Mouse (Mus musculus) midbrain, postnatal 0 days (tissue): ENCODE measurements around the gene Fbxl16. TPM values are rescaled to one million over a fixed set of nuclear protein-coding genes. Genes with fewer than 3 reads are reported as not detected.

Experiments
- ATAC-seq: fragments of 200-750 bp; cut with Nextera tagmentation; 2 replicates; pipeline ENCODE4 v1.8.0; 2017; ENCODE audit warnings: moderate number of reproducible peaks, mild to moderate bottlenecking, moderate TSS enrichment, moderate library complexity; ENCODE audit not compliant: low FRiP score
- DNase-seq: peaks from one replicate; pipeline ENCODE4 v3.0.0-alpha.2; 2015; ENCODE audit warnings: low spot score
- H3K27ac ChIP-seq: fragments of 300-500 bp; sonication (generic); 2 replicates; pipeline ENCODE4 v1.5.1; 2014; ENCODE audit warnings: low read depth, mild to moderate bottlenecking, low read length, mixed read lengths
- H3K27me3 ChIP-seq: fragments of 300-500 bp; sonication (generic); 2 replicates; pipeline ENCODE4 v1.6.1; 2014; ENCODE audit warnings: low read length, control low read depth, mixed read lengths; ENCODE audit not compliant: insufficient read depth
- H3K36me3 ChIP-seq: fragments of 300-500 bp; sonication (generic); 2 replicates; pipeline ENCODE4 v1.6.1; 2014; ENCODE audit warnings: low read length, control low read depth, mixed read lengths; ENCODE audit not compliant: insufficient read depth
- H3K4me1 ChIP-seq: fragments of 300-500 bp; sonication (generic); 2 replicates; pipeline ENCODE4 v1.6.1; 2014; ENCODE audit warnings: mild to moderate bottlenecking, control low read depth, antibody characterized with exemption, low read length, mixed read lengths; ENCODE audit not compliant: insufficient read depth
- H3K4me2 ChIP-seq: fragments of 300-500 bp; sonication (generic); 2 replicates; pipeline ENCODE4 v1.6.1; 2014; ENCODE audit warnings: low read depth, mild to moderate bottlenecking, low read length, mixed read lengths; ENCODE audit not compliant: poor library complexity, severe bottlenecking
- H3K4me3 ChIP-seq: fragments of 300-500 bp; sonication (generic); 2 replicates; pipeline ENCODE4 v1.5.1; 2014; ENCODE audit warnings: low read depth, mild to moderate bottlenecking, low read length, moderate library complexity
- H3K9ac ChIP-seq: fragments of 300-500 bp; sonication (generic); replicated peaks from 2 replicates; pipeline ENCODE4 v1.6.1; 2014; ENCODE audit warnings: mild to moderate bottlenecking, low read length, moderate library complexity, mixed read lengths; ENCODE audit not compliant: poor library complexity, severe bottlenecking
- H3K9me3 ChIP-seq: fragments of 300-500 bp; sonication (generic); 2 replicates; pipeline ENCODE4 v1.6.1; 2016; ENCODE audit warnings: low read length, control low read depth
- CTCF ChIP-seq: IDR thresholded peaks from 2 replicates; pipeline ENCODE4 v1.5.1; 2016; ENCODE audit warnings: antibody characterized with exemption, mild to moderate bottlenecking
- WGBS: fragments of 180-500 bp; shearing (Covaris S2); extraction: QIAGEN DNeasy Blood & Tissue Kit; methylation state at CpG from one replicate; pipeline ENCODE4 v1.1.7; 2014; 5-methylcytosine and 5-hydroxymethylcytosine counted together
- polyA plus RNA-seq: library from polyadenylated mRNA; unstranded; fragments of >200 nt; fragmentation: Nextera tagmentation; extraction: Ambion mirVana; gene quantifications from 2 replicates; pipeline ENCODE4 v1.2.1, GENCODE M21; 2015
- total RNA-seq: library from RNA; depleted of rRNA; stranded (reverse); fragments of >200 nt; gene quantifications from 2 replicates; pipeline ENCODE4 v1.2.3, GENCODE M21; 2014

The Fbxl16 gene
- total and polyA plus RNA-seq, 2 experiments from 2014 or later = 51.7 to 154 TPM

GRCm38 (mm10) chr17:25860832-25861703 lies 52.2 kb downstream of the Fbxl16 start, which contains the start of gene Wdr90:
Gene Wdr90, minus strand, starts transcription at chr17:25861501.
- TF ChIP-seq CTCF = peak; percentile 45
- WGBS = 3% methylated on average over 65 of the region's 65 CpGs
- Histone ChIP-seq H3K36me3 (peaks cover 9% of the 10 kb centered on the region; the same call in 1 of the 2 replicates), H3K4me3 (peak within 1 kb of the TSS; percentile 61), H3K4me2 (peak within 1 kb of the TSS; percentile 89), H3K9ac (peak within 1 kb of the TSS; percentile 76), H3K9me3 (no peaks in the 10 kb centered on the region), H3K27ac (peak within 1 kb of the TSS; percentile 85), H3K4me1 (peaks cover 7% of the 10 kb centered on the region; the same call in 1 of the 2 replicates), H3K27me3 (no peaks in the 10 kb centered on the region)
- ATAC-seq (peak; percentile 93), DNase-seq (peak; percentile 98)

- 7% methylated on average over 6 of the region's 6 CpGs for WGBS
- Histone ChIP-seq H3K27me3 (no peaks in the 10 kb centered on the region), H3K9me3 (no peaks in the 10 kb centered on the region), H3K36me3 (peaks cover 9% of the 10 kb centered on the region; the same call in 1 of the 2 replicates), H3K4me2 (peak overlapping the region; percentile 89), H3K4me1 (peaks cover 7% of the 10 kb centered on the region; the same call in 1 of the 2 replicates), H3K27ac (peak overlapping the region; percentile 85), H3K4me3 (peak overlapping the region; percentile 61), H3K9ac (peak overlapping the region; percentile 76)
- ATAC-seq = peak; percentile 18
- no peak for TF ChIP-seq CTCF
- no peak for DNase-seq
Observed at GRCm38 (mm10) chr17:25861704-25862612, 53.1 kb downstream of the Fbxl16 start.

GRCm38 (mm10) chr17:25863681-25864080 lies 54.8 kb downstream of the Fbxl16 start:
- Histone ChIP-seq H3K4me3 (no peak overlapping the region), H3K27ac (no peak overlapping the region), H3K36me3 (peaks cover 9% of the 10 kb centered on the region; the same call in 1 of the 2 replicates), H3K9ac (no peak overlapping the region), H3K9me3 (no peaks in the 10 kb centered on the region), H3K4me2 (no peak overlapping the region), H3K27me3 (no peaks in the 10 kb centered on the region), H3K4me1 (peaks cover 14% of the 10 kb centered on the region; the same call in 1 of the 2 replicates)
- TF ChIP-seq CTCF = no peak; the same call in 1 of the 2 replicates
- ATAC-seq (no peak), DNase-seq (no peak)
- WGBS = 95% methylated on average over 6 of the region's 6 CpGs

GRCm38 (mm10) chr17:25864311-25864710 lies 55.4 kb downstream of the Fbxl16 start:
- H3K9me3 ChIP-seq = no peaks in the 10 kb centered on the region
- no peak overlapping the region for H3K4me3 ChIP-seq
- H3K9ac ChIP-seq = no peak overlapping the region
- no peak overlapping the region for H3K4me2 ChIP-seq
- peaks cover 17% of the 10 kb centered on the region; the same call in 1 of the 2 replicates for H3K4me1 ChIP-seq
- ATAC-seq (no peak), DNase-seq (no peak)
- no peak overlapping the region for H3K27ac ChIP-seq
- WGBS = 96% methylated on average over 14 of the region's 14 CpGs
- no peak for TF ChIP-seq CTCF
- H3K36me3 ChIP-seq = peaks cover 9% of the 10 kb centered on the region; the same call in 1 of the 2 replicates
- H3K27me3 ChIP-seq = no peaks in the 10 kb centered on the region

- DNase-seq (no peak), ATAC-seq (no peak)
- Histone ChIP-seq H3K9me3 (no peaks in the 10 kb centered on the region), H3K36me3 (peaks cover 9% of the 10 kb centered on the region; the same call in 1 of the 2 replicates), H3K4me2 (no peak overlapping the region), H3K4me1 (peaks cover 17% of the 10 kb centered on the region; the same call in 1 of the 2 replicates), H3K27me3 (no peaks in the 10 kb centered on the region), H3K9ac (no peak overlapping the region), H3K27ac (no peak overlapping the region), H3K4me3 (no peak overlapping the region)
- TF ChIP-seq CTCF = no peak
- WGBS = 88% methylated on average over 11 of the region's 11 CpGs
Observed at GRCm38 (mm10) chr17:25865288-25865687, 56.4 kb downstream of the Fbxl16 start.
